Mouse (Mus musculus): ENCODE measurements around the gene Gm2696.
"Not testable (repeated sequence)": the region's sequence is repeated elsewhere in the genome, so short reads cannot be mapped to it uniquely, and the experiment has no call there.

- TF ChIP-seq CTCF (IDR thresholded peaks at IDR 0.05; ENCODE audit: low read depth, low read length); TAL1 (conservative IDR thresholded peaks at IDR 0.05; ENCODE audit: low read depth, low read length); POLR2AphosphoS5 (IDR thresholded peaks at IDR 0.05; ENCODE audit: insufficient replicate concordance, low read depth, low read length): not testable (repeated sequence)
Measured at GRCm38 (mm10) chr10:77772142-77772541, 42.3 kb upstream of the Gm2696 start.

Measured in G1E (cell line).